Mouse (Mus musculus) B cell, adult 2 months (primary cell): ENCODE results near the gene Hmg20b.

ENCODE experiments used
- DNase-seq, 2 experiments: peaks; one replicate each; pipeline ENCODE4 v3.0.0; 2022

Gene Hmg20b

DNA sequence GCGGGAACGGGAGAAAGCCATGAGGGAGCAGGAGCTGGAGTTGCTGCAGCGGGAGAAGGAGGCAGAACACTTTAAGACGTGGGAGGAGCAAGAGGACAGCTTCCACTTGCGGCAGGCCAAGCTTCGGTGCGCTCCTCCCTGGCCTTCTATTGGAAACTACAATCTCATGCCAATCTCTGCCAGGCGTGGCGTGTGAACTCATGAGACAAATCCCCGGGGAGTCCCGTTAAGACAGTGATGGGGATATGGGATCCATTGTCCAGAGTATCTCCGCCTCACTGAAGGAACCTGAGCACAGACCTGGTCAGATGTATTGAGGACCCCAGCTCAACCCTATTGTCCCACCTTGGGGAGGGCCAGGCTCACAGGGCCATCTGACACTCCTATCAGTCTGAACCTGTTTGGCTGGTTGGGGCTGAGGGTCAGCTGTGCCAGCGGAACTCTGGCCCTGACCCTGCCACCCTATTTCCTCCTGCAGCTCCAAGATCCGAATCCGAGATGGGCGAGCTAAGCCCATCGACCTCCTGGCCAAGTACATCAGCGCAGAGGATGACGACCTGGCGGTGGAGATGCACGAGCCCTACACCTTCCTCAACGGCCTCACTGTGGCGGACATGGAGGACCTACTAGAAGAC, 27.0 kb downstream of the Hmg20b start:
- DNase-seq: no peak

DNA sequence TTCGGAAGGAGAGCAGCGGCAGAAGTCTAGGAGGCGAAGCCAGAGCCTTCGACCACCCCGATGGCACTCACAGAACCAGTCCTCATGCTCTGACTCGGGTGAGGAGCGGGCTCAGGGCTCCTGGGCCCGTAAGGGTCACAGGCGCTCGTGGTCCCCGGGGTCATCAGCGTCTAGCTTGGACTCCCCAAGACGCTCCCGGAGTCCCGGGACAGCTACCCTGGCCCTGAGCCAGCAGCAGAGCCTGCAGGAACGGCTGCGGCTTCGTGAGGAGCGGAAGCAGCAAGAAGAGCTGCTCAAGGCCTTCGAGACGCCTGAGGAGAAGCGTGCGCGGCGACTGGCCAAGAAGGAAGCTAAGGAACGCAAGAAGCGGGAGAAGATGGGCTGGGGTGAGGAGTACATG, 27.8 kb downstream of the Hmg20b start:
- no peak for DNase-seq

DNA sequence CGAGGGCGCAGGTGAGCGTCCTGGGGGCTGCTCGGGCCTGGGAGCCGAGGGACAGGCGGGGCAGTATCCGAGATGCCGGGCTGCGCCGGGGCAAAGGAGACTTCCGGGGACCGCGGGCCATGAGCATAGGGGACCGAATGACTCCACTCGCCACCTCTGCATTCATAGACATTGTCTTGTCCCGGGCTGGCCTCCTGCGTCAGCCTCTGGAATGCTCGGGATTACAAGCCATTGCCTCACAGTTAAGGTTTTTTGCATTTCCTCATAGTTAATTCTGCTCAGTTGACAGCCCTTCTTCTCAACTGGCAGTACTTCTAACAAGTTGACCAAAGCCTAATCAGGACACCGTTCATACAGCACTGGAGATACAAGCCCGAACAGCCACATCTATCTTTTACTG, 28.8 kb downstream of the Hmg20b start:
- DNase-seq: no peak

DNA sequence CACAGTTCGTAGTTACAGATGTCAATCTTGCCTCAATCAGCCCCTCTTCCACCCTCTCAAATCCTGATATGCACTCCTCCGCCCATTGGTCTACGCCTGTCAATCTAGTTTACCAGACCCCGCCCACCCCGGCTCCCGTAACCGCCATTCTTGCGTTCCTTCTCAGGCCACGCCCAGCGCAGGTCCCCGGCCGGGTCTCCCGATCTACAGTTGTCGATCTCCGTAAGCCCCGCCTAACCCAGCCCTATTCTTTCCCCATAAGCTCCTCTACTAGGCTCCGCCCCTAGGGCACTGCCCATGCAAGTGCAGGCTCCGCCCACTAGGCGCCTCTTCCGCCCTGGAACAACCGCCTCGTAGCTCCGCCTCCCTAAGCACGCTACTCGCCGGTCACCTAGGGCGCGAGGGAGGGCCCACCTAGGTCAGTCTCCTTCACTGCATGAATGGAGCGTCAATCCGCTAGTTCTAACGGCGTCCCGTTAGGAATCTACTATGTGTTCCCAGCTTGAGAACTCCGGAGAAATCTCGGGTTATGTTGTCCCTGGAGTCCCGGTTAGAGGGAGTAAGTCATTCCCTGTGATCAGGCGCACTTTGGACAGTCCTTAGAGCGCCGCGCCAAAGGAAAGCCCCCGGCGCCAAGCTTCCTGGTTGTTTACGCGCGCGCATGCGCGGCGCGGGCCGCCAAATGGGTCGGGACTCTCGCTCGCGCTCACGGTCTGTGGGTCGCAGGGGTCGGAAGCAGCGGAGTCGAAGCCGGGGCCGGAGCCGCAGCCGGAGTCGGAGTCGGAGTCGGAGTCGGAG, 29.5 kb downstream of the Hmg20b start, which contains the start of gene Cactin:
Gene Cactin (plus strand): TSS at position 554 of the 798 bp plus-strand sequence.
- DNase-seq: peak; percentile 98 to 99

DNA sequence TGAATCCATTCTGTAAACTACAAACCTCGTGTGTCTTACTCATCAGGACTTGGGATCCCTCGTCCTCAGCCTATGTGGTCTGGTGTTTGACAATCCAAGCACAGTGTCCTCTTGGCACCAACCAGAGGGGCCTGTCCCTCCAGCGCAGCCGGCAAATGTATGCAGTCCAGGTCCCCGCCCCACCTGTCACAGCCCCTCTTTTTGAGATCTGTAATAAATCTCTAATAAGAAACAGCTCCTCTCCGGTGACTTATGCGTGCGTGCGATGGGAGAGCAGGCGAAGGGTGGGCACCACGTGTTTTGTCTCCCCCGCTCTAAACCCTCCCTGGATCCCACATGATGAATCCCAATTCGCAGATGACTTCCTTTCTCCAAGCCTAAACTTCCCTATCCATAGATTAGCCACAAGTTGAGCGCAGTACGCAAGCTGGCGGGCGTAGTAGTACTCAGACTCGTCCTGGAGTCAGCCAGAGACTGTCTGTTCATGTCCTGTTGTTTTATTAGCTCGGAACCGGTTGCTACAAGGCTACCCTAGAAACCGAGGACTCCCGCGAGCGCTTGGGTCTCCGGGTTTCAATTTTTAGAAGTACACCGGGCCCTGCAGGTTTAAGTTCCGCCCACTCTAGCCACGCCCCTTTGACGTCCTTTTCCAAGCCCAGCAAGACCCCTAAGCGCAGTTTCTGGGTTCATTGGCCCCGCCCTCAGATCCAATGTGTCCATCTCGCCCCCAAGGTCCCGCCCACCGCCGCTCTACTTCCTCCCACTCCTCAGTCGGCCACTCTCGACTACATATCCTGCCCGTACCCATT, 30.3 kb downstream of the Hmg20b start:
- DNase-seq: peak; percentile 40 to 45

DNA sequence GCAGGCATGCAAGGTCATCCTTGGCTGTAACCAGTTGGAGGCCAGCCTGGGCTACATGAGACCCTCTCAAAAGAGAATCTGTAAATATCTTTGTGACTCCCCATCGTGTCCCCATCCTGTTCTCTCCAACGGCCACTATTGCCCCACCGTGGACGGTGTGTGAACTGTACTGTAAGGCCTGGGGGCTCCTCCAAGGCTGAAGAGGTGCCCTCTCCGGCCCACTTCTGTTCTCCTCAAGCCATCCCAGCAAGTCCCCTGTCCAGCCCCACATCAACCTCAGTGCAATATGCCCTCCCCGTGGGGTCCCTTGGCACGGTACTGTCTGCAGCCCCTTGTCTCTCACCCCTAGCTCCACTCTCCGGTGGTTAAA, 31.0 kb downstream of the Hmg20b start:
- peak; percentile 46 to 53 for DNase-seq

DNA sequence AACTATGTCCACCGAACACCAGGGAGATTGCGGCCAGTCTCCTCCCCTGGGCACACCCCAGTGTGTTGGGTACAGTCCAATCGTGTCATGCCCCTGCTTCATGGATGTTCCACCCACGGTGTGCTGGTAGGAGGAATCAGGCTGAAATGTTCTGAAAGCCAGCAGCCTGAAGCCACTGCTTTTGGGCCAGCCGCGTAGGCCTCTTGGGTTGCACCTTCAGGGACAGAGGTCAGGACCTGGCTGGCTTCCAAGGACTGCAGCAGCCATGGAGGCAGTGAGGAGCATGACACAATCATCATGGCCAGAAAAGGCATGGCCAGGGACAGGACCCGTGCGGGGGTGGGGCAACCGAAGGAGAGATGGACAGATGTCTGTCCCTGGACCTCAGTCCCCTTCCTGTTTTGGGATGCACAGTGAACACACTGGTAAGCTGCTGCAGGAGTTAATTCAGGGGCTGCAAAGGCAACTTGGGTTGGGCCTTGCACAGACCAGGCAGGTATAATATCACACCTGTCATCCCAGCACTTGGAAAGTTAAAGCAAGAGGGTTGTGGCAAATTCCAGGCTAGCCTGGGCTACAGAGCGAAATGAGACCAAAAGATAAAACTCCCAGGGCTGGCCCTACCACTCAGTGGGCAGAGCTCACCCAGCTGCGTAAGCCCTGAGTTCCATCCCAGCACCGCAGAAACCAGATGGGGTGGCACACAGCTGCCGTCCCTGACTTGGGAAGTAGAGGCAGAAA, 31.5 kb downstream of the Hmg20b start:
- no peak for DNase-seq

DNA sequence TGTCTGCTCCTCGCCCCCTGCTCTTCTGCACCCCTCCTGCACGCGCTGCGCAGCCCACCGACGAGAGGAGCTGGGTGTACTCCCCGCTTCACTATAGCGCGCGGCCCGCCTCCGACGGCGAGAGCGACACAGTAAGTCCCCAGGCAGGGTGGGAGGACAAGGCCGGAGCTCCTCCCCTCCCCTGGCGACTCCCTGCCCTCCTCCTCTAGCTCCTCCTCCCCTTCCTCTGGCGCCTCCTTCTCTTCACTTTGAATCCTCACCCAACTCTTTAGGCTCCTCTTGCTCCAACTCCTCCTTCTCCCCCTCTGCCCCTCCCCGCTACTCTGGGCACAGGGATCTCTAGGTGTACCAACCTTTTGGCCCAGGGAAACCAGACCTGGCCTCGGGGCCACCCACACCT, 33.0 kb downstream of the Hmg20b start:
- DNase-seq: no peak

DNA sequence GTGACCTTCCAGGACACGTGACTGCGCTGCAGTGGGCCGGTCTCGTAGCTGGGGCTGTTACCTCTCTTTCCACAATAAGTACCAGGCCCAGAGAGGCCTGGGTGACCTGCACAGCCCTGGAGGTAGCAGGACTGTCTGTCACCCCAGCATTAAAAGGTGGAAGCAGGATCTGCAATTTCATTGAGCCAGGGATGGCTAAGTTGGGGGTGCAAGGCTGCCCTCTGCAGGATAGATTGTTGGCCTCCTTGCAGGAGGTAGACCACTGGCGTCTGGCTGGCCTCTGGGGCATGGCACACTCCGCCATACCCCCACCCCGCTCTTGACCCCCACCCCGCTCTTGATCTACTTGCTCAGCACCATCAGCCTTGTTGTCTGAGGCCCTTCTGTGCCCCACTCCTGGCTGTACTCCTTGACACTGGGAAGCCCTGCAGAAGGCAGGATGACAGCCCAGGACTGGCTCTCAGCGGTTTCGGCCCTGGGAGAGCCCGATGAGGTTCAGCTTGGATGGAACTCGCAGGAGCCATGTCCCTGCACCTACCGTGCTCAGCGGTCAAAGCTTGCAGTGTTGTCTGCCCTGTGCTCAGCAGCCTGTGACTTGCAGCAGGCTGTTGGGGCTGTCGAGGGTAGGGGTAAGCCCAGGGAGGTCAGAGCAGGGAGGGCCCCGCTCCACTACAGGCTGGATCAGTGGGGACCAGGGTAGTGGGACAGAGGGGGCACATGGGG, 33.8 kb downstream of the Hmg20b start:
- DNase-seq: peak; percentile 54 to 57

DNA sequence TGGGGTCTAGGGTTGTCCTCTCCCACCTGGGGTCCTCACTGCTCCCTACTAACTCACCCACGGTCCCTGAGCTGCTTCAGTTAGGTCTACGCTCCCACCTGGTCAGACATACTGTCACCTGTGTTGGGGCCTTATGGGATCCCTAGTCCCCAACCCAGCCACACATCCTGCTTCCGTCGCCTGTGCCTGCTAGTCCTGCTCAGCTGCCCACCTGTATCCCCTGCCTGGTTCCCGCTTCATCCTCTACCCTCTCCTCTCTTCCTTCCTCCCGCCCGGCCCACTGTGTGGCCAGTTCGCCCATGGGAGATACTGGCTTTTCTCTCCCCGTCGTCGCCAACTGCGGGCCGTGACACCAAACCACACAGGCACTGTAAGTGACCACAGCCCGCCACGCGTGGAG, 34.7 kb downstream of the Hmg20b start:
- DNase-seq: no peak

DNA sequence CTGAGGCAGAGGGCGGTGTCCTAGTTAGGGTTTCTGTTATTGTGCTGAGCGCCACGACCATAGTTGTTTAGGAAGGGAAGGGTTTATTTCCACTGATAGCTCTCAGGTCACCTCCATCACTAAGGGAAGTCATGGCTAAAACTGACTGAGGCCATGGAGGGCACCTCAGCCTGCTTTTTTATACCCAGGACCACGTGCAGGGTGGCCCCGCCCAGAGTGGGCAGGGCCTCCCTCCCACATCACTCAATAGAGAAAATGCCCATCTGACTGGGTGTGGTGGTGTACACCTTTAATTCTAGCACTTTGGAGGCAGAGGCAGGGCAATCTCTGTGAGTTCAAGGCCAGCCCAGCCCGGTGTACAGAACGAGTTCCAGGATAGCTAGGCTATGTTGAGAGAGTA, 36.1 kb downstream of the Hmg20b start:
- no peak for DNase-seq

DNA sequence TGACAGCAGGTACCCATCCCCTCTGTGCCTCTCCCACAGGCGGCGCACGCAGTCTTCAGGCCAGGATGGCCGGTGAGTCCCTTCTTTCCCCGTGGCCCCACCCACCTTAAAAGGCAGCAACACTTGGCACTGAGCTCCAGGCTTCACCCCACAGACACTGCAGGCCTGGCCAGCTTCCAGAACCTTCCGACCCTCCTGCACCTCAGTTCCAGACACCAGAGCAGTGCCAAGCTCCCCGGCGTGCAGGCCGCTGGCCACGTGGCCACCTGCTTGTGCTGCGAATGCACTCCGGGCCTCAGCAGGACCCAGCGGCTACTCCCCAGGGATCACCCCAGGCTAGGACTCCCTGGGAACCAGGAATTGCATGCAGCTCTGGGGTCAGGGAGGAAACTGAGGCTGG, 36.7 kb downstream of the Hmg20b start:
- DNase-seq: no peak

DNA sequence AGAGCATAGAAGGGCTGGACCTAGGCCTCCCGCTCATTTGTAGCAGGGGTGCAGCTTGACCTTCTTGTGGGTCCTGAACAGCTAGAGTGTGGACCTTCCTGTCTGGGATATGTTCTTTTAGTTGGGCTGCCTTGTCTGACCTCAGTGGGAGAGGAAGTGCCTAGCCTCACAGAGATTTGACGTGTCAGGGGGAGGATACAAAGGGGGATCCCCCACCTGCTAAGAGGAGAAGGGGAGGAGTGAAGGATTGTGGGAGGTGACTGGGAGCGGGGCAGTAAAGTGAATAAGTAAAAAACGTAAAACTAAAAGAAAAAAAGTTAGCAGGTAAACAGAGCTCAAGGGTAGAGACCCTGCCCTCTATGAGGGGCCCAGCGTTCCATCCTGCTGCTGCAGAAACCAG, 40.7 kb downstream of the Hmg20b start:
- DNase-seq: no peak

DNA sequence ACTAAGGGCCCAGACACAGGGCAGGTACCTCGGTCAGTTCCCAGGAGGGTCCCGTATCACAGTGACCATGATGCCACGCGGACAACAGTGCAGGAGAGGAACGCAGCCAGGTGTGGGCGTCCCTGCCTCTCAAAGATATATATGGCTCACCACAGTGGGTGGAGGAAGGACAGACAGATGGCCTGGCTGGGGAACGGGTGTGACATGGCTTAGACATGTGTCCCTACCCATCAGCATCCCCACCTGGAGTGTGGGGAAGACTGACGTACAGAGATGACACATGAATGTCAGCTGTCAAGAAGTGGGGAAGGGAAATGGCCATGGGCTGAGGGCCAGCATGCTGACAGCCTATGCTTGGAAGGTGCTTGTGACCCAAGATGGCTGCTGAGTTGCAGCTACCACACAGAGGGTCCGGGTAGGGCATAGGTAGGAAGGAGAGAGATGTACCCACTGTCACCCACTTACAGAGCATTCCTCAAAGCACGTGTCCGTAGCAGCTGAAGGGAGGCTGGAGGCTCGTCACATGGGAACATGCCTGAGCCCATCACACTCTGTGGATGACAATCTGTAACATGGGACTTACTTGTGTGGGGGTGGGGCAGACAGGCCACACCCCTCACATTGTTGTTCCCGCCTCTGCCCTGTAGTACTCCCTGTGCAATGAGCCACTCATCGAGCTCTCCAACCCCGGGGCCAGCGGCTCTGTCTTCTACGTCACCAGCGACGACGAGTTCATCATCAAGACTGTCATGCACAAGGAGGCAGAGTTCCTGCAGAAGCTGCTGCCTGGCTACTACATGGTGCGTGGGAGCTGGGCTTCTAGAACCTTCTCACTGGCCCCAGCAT, 43.2 kb downstream of the Hmg20b start:
- no peak for DNase-seq

DNA sequence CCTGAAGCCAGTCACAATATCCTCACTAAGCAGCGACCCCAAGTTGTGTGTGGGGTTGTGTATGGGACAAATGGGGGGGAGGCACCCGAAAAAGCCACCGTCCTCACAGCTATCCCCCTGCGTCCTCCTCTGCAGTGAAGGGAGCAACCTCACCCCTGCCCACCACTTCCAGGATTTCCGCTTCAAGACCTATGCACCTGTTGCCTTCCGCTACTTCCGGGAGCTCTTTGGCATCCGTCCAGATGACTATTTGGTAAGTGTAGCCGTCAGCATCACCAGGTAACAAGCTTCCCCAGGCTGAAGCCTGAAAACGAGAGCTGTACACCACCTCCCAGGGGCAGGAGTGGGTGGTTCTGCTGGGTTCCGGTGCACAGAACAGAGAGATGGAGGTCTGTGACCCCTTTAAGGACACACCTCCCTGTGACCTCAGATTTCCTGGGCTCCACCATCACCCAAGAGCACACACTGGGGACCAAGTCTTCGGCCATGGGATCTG, 44.1 kb downstream of the Hmg20b start:
- no peak for DNase-seq

DNA sequence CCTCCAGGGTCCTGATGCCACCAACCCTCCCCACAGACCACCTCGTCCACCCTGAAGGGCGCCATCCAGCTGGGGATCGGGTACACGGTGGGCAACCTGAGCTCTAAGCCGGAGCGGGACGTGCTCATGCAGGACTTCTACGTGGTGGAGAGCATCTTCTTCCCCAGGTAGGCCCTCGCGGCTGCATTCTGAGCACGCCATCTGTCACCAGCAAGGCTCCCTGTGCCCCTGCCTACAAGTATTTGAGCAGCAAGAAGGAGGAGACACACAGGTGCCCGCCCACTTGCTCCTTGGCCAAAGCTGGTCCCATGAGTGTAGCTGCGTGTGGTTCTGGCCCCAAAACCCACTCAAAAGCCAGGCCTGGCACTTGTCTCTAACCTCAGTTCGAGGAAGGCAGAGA, 44.6 kb downstream of the Hmg20b start:
- no peak for DNase-seq

DNA sequence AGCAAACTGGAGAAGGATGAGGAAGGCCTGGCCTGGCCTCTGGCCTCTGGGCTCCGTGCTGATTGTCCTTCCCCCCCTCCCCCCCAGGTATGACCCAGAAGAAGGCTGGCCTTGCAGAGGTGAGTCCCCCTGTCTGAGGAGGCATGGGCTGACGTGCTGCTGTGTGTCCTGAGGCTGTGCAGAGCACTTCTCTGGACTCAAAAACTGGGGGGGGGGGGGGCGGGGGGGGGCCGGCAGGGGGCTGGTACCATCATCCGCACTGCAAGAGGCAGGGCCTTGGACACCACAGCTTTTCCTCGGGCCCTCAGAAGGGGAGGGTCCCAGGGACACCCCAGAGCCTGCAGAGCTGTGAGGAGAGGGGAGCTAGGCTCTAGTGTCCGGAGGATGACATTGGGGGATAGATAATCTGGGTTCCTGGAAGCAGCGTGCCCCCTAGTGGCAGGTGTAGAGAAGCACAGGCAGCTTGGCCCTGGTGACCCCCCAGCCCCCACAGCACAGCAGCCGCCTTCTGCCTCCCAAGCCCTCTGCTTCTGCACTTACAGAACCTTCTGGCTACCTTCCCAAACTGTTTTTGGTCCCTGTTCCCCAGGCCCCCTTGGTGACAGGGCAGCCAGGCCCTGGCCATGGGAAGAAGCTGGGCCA, 45.6 kb downstream of the Hmg20b start:
- DNase-seq: peak; percentile 86

DNA sequence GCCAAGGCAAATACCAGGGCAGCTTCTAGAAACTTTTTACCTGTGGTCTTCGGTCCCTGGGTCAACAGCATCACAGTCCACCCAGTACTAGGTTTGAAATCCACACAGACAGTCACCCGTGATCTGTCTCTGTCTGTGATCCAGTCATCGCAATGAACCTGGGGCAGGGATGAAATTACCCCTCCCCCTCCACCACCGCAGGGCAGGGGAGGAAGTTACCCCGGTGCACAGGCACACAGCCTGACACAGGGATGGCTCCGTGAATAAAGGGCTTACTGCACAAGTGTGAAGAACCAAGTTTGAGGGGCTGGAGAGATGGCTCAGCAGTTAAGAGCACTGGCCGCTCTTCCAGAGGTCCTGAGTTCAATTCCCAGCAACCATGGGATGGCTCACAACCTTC, 46.5 kb downstream of the Hmg20b start:
- peak; percentile 69 to 73 for DNase-seq

DNA sequence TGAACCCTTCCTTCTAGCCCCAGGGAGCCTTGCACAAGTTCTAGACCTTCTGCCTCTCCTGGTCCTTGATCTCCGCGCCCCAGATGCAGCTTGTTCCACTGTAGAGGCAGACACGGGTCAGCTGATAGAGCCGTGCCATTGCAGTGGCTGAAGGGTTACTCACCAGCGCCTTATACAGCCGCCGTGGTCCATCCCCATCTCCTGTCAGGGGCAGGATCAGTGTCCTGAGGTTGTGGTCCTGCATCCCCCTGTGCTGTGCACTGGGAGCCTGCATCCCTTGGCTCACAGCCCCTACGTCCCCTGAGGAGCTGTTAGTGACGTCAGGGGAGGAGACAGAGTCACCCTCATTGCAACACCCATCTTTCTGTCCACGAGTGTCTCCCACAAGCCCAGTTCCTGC, 47.0 kb downstream of the Hmg20b start:
- no peak for DNase-seq

DNA sequence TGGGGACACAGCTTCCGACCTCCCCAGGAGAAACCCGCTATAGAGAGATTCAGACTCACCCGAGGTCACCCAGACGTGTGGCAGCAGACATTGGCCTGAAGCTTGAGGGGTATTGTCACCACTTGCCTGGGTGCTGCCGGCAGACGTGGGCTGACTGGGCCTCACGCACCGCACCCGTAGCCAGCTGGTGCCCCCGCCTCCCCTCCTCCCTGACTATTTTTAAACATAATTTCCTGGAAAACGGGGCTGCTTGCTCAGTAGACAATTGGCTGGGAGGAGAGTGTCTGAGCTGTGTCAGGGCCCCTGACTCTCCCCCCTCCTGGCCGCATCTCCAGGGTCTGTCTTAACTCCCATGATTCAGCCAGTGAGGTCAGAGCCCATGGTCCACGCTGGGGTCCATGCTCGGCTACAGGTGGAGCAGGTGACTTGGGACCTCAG, 47.5 kb downstream of the Hmg20b start:
- no peak for DNase-seq

DNA sequence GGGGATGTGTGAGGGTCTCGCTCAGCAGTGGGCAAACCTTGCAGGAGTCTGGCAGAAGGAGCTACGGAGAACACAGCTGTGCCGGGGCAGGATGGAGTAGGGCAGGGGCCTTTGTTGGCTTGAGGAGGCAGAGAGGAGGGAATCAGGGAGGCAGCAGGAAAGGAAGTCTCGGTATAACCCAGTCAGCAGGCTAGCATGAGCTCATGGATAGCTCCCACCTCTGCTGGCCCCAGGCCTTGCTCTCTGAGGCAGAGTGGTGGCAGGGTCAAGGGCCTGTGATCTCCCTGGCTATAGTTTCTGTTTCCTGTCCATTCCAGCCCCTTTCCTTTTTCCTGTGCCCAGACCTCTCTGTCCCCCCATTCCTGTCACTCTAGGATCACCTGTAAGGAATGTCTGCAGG, 48.0 kb downstream of the Hmg20b start:
- DNase-seq: no peak
